Mouse (Mus musculus) ovary, postnatal 14 days (tissue): Measurements from ENCODE around the gene Olfr78.

Source experiments
- DNase-seq: peaks from one replicate; pipeline ENCODE4 v3.0.0; 2022; ENCODE audit warnings: low spot score

Gene Olfr78

GRCm38 (mm10) chr7:102759266-102759665 is at the start of gene Olfr78, which contains the start of gene Olfr560:
Olfr78 (minus strand) TSS chr7:102759471.
Olfr560 (minus strand) TSS chr7:102759366.
- DNase-seq = no peak

DNA sequence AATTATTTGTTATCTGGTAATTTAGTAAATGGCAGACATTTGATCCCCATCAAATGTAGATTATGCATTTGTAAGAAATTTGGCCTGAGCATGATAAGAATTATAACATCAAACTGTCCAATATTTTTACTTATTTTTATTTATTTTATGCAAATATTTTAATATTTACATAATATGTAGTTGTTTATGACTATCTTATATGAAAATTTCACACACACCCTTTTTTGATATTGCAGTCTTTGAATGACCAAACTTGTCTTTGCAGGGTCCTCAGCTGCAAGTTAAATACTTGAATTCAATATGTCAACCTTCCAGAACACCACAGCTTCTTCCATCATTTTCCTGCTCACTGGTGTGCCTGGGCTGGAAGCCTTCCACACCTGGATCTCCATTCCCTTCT is 43.9 kb upstream of the Olfr78 start, which contains the start of gene Olfr564:
TSS of gene Olfr564 (plus strand) at position 301 of the 400 bp plus-strand sequence.
- no peak for DNase-seq

DNA sequence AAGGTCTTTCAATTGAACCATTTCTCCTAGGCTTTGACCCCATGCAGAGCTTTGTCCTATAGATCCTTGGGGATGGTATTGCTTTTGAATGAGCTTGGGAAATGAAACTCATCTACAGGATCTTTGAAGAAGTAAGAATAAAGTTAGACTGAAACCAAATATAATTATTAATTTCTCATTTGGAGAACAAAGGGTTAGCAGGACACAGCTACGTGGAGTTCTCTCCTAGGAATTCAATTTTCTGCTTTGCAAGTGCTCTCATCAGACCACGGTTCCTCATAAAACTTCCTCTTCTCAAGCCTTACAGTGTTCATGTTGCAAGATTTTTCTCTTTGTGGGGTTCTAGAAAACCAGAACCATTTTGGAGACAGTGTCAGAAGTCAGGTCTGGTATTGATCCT is 11.7 kb upstream of the Olfr78 start, which contains the start of gene Olfr561:
TSS of gene Olfr561 (plus strand) at position 301 of the 400 bp plus-strand sequence.
- DNase-seq = no peak

DNA sequence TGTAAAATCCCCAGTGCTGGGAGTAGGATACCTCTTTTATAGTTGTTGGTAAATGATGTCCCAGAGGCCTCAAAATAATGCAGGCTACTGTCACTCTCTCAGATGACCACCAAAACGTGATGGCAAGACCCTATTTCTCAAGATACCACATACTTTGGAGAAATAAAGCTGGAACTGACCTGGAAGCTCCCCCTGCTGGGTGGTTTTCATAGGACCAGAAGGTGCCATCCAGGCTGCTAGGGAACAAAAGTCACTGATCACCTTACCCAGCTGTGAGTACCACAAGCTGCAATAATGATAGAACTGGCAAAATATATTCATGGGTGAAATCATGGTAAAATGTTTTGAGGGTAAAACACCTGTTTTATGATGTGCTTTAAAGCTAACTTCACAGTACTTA is 7.2 kb downstream of the Olfr78 start:
- DNase-seq = no peak

GRCm38 (mm10) chr7:102737705-102738104 is 21.6 kb downstream of the Olfr78 start:
- DNase-seq = no peak

DNA sequence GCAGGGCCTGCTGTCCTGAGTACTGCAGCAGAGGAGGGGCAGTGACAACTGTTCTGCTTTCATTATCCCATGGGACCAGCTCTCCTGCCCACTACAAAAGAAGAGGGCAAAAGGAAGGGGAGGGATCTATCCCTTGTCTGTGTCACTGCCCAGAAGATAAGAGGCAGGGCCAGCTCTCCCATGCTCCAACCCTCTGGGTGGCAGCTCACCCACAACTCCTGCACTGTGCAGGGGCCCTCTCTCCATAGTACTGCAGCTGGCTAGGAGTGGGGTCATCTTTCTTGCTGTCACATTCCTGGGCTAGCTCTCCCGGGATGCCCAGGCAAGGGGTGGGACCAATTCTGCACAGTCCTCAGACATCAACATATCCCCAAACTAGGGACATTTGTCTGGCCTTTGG is 25.5 kb downstream of the Olfr78 start:
- no peak for DNase-seq

- DNase-seq = no peak
Observed at GRCm38 (mm10) chr7:102727391-102727790, 31.9 kb downstream of the Olfr78 start, which contains the start of gene Olfr559. Olfr559 (minus strand) TSS chr7:102727491.

DNA sequence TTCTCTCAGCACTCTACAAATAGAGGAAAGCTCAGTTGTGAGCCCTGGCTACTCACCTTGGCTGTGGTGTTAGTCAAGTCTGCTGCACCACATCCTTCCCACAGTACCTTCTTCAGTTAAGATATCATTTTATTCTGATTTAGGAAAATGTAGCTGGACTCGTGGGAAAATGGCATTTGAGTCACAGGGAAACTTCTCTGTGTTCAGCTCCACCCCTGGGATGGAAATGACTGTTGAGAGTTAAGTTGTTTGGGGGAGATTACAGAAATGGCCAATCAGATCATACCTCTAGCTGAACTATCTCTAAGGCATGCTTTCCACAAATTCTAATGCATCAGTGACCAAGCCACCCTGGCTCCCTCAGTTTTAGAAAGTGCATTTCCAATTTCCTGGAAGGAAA is 40.3 kb downstream of the Olfr78 start, which contains the start of gene Olfr33:
TSS of gene Olfr33 (minus strand) at position 101 of the 400 bp plus-strand sequence.
- no peak for DNase-seq

GRCm38 (mm10) chr7:102701915-102702314 is 57.4 kb downstream of the Olfr78 start, which contains the start of gene Olfr558:
Olfr558 (plus strand) TSS chr7:102702215.
- DNase-seq = no peak

DNA sequence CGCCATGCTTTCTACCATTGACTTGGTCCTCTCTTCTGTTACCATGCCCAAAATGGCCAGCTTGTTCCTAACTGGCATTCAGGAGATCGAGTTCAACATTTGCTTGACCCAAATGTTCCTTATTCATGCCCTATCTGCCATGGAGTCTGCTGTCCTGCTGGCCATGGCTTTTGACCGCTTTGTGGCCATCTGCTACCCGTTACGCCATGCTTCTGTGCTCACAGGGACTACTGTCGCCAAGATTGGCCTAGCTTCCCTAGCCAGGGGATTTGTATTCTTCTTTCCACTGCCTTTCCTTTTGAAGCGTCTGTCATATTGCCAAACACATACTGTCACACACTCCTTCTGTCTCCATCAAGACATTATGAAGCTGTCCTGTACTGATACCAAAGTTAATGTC is 60.8 kb downstream of the Olfr78 start:
- DNase-seq = no peak

- DNase-seq = peak; percentile 29
Observed at GRCm38 (mm10) chr7:102695358-102696125, 63.7 kb downstream of the Olfr78 start, which contains the start of gene Olfr557. Olfr557 (plus strand) TSS chr7:102695910.
